Mouse (Mus musculus) small intestine, adult 2 months (tissue): ENCODE data around the gene Galnt7. TPM values are rescaled to one million over a fixed set of nuclear protein-coding genes. Genes with fewer than 3 reads are reported as not detected.

Experiments used
- H3K27ac ChIP-seq: fragments of 200-500 bp; 2 replicates; pipeline ENCODE4 v1.5.1; 2012; ENCODE audit warnings: low read depth, low read length, control low read depth, inconsistent platforms; ENCODE audit not compliant: insufficient read depth
- H3K27me3 ChIP-seq: fragments of 200-500 bp; 2 replicates; pipeline ENCODE4 v1.6.1; 2012; ENCODE audit warnings: mild to moderate bottlenecking, moderate library complexity, low read length, inconsistent platforms; ENCODE audit not compliant: control insufficient read depth, insufficient read depth
- H3K36me3 ChIP-seq: fragments of 200-500 bp; 2 replicates; pipeline ENCODE4 v1.6.1; 2012; ENCODE audit warnings: mild to moderate bottlenecking, low read length, control low read depth, inconsistent platforms; ENCODE audit not compliant: control insufficient read depth, insufficient read depth
- H3K4me1 ChIP-seq: fragments of 200-500 bp; 2 replicates; pipeline ENCODE4 v1.6.1; 2012; ENCODE audit warnings: low read length, inconsistent platforms, mixed read lengths; ENCODE audit not compliant: control insufficient read depth, insufficient read depth, insufficient read length
- H3K4me3 ChIP-seq: fragments of 200-500 bp; 2 replicates; pipeline ENCODE4 v1.5.1; 2012; ENCODE audit warnings: low read depth, mild to moderate bottlenecking, control low read depth, inconsistent platforms, low read length, moderate library complexity
- CTCF ChIP-seq: fragments of 200-500 bp; IDR thresholded peaks from 2 replicates; pipeline ENCODE4 v1.5.1; 2012; ENCODE audit warnings: low read depth, mild to moderate bottlenecking, control low read depth, inconsistent platforms, low read length, moderate library complexity, mixed read lengths; ENCODE audit not compliant: insufficient replicate concordance, insufficient read length; ENCODE audit errors: extremely low read depth
- POLR2A ChIP-seq: fragments of 200-500 bp; IDR thresholded peaks from 2 replicates; pipeline ENCODE4 v1.6.1; 2012; ENCODE audit warnings: low read depth, mild to moderate bottlenecking, control low read depth, inconsistent platforms, low read length, moderate library complexity
- WGBS: fragments of 180-500 bp; shearing (Covaris S2); methylation state at CpG from one replicate; pipeline ENCODE4 v1.1.7; 2018; 5-methylcytosine and 5-hydroxymethylcytosine counted together
- polyA plus RNA-seq: library from polyadenylated mRNA; depleted of rRNA; stranded (reverse); fragments of >200 nt; gene quantifications from 2 replicates; pipeline ENCODE4 v1.2.3, GENCODE M21; 2012

Galnt7 gene
- polyA plus RNA-seq, 1 experiment = 3.7 TPM

DNA sequence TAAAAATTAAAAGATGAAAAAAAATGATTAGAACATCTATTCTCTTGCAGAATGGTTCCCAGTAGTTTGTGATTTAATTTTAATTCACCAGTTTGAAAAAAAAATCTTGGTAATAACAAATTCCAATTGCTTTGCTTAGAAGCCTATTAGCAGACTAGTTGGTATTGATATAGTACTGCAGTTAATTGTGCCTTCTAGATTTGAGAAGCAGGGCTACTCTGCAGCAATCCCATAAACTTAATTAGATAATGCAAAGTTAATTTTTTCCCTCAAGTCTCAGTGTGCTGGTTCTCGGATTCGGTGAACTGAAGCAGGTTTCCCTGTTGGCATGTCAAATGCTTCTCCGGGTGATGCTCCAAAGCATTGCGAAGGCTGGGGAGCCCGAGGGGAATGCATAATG is 10.1 kb downstream of the Galnt7 start:
- H3K4me1 ChIP-seq = peaks cover 8% of the 10 kb centered on the region; the same call in 1 of the 2 replicates
- H3K36me3 ChIP-seq = no peaks in the 10 kb centered on the region
- H3K27ac ChIP-seq = no peak overlapping the region
- no peaks in the 10 kb centered on the region; the same call in 1 of the 2 replicates for H3K27me3 ChIP-seq
- TF ChIP-seq POLR2A (no peak), CTCF (no peak)
- 89% methylated on average over 5 of the region's 5 CpGs for WGBS
- no peak overlapping the region for H3K4me3 ChIP-seq

DNA sequence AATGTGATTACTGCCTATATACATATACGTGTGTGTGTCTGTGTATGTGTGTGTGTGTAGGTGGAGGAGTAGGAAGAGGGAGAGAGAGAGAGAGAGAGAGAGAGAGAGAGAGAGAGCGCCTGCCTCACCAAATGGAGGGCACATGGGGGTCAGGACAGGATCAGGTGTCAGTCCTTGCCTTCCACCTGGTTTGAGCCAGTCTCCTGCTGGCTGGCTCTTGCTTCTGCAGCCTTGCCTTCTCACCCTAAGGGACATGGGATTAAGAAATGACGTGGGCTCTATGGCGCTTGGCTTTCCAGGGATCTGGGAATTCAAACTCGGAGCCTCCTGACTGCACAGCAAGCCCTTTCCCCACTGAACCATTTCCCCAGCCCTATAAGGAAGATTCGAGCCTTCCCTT is 13.9 kb downstream of the Galnt7 start:
- no peak for TF ChIP-seq POLR2A
- no peak for TF ChIP-seq CTCF
- Histone ChIP-seq H3K4me3 (no peak overlapping the region), H3K36me3 (no peaks in the 10 kb centered on the region), H3K4me1 (no peaks in the 10 kb centered on the region), H3K27me3 (no peaks in the 10 kb centered on the region), H3K27ac (no peak overlapping the region)
- 89% methylated on average over 6 of the region's 6 CpGs for WGBS

DNA sequence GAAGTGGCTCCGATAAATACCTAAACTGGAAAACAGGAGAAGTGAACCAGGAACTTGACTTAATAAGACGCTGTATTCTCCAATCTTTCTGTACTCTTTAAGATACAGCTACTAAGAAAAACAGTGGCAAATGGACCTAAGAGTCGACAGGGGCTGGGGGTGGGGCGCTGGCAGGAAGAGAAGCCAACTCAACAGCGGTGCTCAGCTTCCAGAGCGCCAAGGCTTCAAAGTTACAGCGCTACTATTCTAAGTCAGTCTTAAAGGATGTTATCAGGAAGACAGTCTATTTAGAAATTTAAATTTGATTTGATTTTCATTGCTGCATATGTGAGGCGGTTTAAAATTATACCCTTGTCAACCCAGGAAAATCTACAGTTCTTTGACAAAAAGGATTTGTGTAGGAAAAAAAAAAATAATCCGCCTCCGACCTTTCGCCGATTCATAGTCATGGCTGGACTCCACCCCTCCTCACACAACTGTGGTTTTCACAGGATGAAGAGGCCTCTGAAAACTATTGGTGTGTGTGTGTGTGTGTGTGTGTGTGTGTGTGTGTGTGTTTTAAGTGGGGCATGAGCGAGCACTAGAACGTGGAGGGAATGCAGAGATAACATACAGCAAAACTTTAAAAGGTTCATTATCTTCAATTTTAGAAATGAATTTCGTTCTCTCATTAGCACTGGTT is 15.1 kb downstream of the Galnt7 start:
- Histone ChIP-seq H3K27ac (no peak overlapping the region), H3K4me3 (no peak overlapping the region), H3K36me3 (no peaks in the 10 kb centered on the region), H3K27me3 (no peaks in the 10 kb centered on the region), H3K4me1 (no peaks in the 10 kb centered on the region)
- WGBS = 88% methylated on average over 15 of the region's 15 CpGs
- TF ChIP-seq CTCF (no peak), POLR2A (no peak)

DNA sequence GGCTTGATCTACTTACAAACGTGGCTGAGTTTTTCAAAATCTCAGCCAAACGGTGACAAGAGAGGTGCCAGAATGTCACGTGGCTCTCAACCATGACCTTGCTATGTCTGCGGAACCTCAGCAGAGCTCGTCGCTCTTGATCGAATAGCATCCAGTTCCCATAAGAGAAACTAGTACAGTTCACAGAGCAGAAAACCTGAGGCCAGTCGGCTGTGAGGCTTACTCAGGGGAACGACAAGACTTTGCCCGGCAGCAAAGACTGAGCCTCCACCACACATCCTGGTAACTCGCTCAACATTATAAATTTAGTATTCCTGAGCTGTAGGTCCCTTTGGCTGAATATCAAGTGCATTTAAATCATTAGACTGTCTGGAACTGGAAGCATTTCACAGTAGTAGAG is 16.1 kb downstream of the Galnt7 start:
- H3K27ac ChIP-seq = no peak overlapping the region
- WGBS = 86% methylated on average over 11 of the region's 11 CpGs
- H3K4me3 ChIP-seq = no peak overlapping the region
- no peaks in the 10 kb centered on the region for H3K4me1 ChIP-seq
- no peaks in the 10 kb centered on the region for H3K36me3 ChIP-seq
- TF ChIP-seq CTCF (no peak), POLR2A (no peak)
- H3K27me3 ChIP-seq = no peaks in the 10 kb centered on the region

DNA sequence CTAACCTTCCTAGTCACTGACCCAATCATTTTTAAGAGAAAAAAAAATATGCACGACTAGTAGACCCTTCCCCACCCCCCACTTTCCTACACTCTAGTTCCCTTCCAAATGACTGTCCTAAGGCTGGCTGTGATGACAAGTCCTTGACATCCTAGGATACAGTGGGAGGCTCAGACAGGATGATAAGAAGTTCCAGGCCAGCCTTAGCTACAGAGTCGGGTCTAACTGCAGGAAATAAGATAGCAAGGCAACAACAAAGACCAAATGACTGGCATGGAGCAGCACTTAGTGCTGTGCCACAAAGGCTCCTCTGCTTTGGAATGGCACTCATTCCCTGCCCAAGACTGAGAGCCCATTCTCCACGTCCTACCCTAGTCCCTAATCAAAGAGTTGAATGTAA is 16.6 kb downstream of the Galnt7 start:
- Histone ChIP-seq H3K4me1 (no peaks in the 10 kb centered on the region), H3K27ac (no peak overlapping the region), H3K36me3 (no peaks in the 10 kb centered on the region), H3K4me3 (no peak overlapping the region), H3K27me3 (no peaks in the 10 kb centered on the region)
- 68% methylated on average over 3 of the region's 3 CpGs for WGBS
- TF ChIP-seq POLR2A (no peak), CTCF (no peak)

DNA sequence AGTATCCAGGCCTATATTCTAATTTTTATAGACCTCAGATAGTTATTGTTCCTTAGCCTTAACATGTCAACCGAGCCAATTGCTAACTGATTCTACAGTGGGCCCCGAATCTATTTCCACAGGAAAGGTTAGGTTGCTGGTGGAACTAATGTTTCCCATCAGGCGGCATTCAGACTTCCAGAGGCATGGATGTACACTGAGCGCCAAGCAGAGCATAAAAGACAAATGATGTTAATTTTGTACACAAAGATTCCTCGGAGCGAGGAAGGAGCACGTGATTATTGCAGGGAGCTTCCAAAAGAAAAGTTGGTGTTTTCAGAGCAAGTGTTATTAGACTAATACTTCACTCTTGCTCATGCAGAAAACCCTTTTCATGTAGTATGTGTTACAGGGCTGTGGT is 21.1 kb downstream of the Galnt7 start:
- 92% methylated on average over 7 of the region's 7 CpGs for WGBS
- no peaks in the 10 kb centered on the region for H3K27me3 ChIP-seq
- no peak overlapping the region for H3K27ac ChIP-seq
- no peak for TF ChIP-seq POLR2A
- TF ChIP-seq CTCF = no peak
- no peaks in the 10 kb centered on the region for H3K36me3 ChIP-seq
- no peaks in the 10 kb centered on the region for H3K4me1 ChIP-seq
- H3K4me3 ChIP-seq = no peak overlapping the region

DNA sequence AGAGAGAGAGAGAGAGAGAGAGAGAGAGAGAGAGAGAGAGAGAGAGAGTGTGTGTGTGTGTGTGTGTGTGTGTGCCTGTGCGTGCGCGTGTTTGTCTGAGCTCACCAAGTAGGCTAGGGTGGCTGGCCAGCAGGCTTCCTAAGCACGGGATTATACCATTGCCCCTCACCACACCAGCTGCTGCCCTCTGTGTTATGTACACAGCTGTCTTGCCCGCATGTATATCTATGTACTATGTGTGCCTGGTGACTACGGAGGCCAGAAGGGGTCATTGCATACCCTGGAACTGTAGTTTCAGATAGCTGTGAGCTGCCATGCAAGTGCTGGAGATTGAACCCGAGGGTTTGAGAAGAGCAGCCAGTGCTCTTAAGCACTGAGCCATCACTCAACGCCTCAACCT is 22.7 kb downstream of the Galnt7 start:
- Histone ChIP-seq H3K27ac (no peak overlapping the region), H3K4me3 (no peak overlapping the region), H3K4me1 (no peaks in the 10 kb centered on the region), H3K36me3 (no peaks in the 10 kb centered on the region), H3K27me3 (no peaks in the 10 kb centered on the region)
- TF ChIP-seq CTCF = no peak
- TF ChIP-seq POLR2A = no peak
- 80% methylated on average over 8 of the region's 8 CpGs for WGBS
